Mouse (Mus musculus) intestine, postnatal 0 days (tissue): ENCODE measurements around the gene A930004D18Rik. TPM values are rescaled to one million over a fixed set of nuclear protein-coding genes. Genes with fewer than 3 reads are reported as not detected.
A peak's percentile ranks its signal among the peaks of the same experiment; 100 is the strongest.

Experiments
- ATAC-seq: fragments of 200-750 bp; cut with Nextera tagmentation; 2 replicates; pipeline ENCODE4 v1.8.0; 2017; ENCODE audit warnings: mild to moderate bottlenecking, moderate TSS enrichment, moderate library complexity
- H3K27ac ChIP-seq: fragments of 300-500 bp; sonication (generic); 2 replicates; pipeline ENCODE4 v1.5.1; 2014; ENCODE audit warnings: mild to moderate bottlenecking, low read depth, low read length, moderate library complexity
- H3K27me3 ChIP-seq: fragments of 300-500 bp; sonication (generic); replicated peaks from 2 replicates; pipeline ENCODE4 v1.6.1; 2014; ENCODE audit warnings: low read length, mixed read lengths; ENCODE audit not compliant: control insufficient read depth, insufficient read depth
- H3K36me3 ChIP-seq: fragments of 300-500 bp; sonication (generic); 2 replicates; pipeline ENCODE4 v1.6.1; 2014; ENCODE audit warnings: mild to moderate bottlenecking, moderate library complexity; ENCODE audit not compliant: control insufficient read depth, insufficient read depth
- H3K4me1 ChIP-seq: fragments of 300-500 bp; sonication (generic); replicated peaks from 2 replicates; pipeline ENCODE4 v1.6.1; 2014; ENCODE audit warnings: antibody characterized with exemption, low read length, mixed read lengths; ENCODE audit not compliant: control insufficient read depth, insufficient read depth
- H3K4me2 ChIP-seq: fragments of 300-500 bp; sonication (generic); replicated peaks from 2 replicates; pipeline ENCODE4 v1.6.1; 2014; ENCODE audit warnings: low read depth, mild to moderate bottlenecking, moderate library complexity
- H3K4me3 ChIP-seq: fragments of 300-500 bp; sonication (generic); 2 replicates; pipeline ENCODE4 v1.5.1; 2014; ENCODE audit warnings: low read depth, low read length
- H3K9ac ChIP-seq: fragments of 300-500 bp; sonication (generic); 2 replicates; pipeline ENCODE4 v1.6.1; 2014; ENCODE audit warnings: mild to moderate bottlenecking, low read depth, low read length
- H3K9me3 ChIP-seq: fragments of 300-500 bp; sonication (generic); 2 replicates; pipeline ENCODE4 v1.6.1; 2016; ENCODE audit warnings: mixed run types; ENCODE audit not compliant: control insufficient read depth
- CTCF ChIP-seq: sonication (generic); IDR thresholded peaks from 2 replicates; pipeline ENCODE4 v1.5.1; 2016; ENCODE audit warnings: low read depth, mild to moderate bottlenecking, control low read depth, antibody characterized with exemption, moderate library complexity
- WGBS: fragments of 180-500 bp; shearing (Covaris S2); extraction: QIAGEN DNeasy Blood & Tissue Kit; methylation state at CpG from one replicate; pipeline ENCODE4 v1.1.7; 2014; 5-methylcytosine and 5-hydroxymethylcytosine counted together
- polyA plus RNA-seq: library from polyadenylated mRNA; unstranded; fragments of >200 nt; fragmentation: Nextera tagmentation; extraction: Ambion mirVana; gene quantifications from 2 replicates; pipeline ENCODE4 v1.2.1, GENCODE M21; 2015

A930004D18Rik gene
- polyA plus RNA-seq, 1 experiment from 2014 or later, result 6.3 TPM

DNA sequence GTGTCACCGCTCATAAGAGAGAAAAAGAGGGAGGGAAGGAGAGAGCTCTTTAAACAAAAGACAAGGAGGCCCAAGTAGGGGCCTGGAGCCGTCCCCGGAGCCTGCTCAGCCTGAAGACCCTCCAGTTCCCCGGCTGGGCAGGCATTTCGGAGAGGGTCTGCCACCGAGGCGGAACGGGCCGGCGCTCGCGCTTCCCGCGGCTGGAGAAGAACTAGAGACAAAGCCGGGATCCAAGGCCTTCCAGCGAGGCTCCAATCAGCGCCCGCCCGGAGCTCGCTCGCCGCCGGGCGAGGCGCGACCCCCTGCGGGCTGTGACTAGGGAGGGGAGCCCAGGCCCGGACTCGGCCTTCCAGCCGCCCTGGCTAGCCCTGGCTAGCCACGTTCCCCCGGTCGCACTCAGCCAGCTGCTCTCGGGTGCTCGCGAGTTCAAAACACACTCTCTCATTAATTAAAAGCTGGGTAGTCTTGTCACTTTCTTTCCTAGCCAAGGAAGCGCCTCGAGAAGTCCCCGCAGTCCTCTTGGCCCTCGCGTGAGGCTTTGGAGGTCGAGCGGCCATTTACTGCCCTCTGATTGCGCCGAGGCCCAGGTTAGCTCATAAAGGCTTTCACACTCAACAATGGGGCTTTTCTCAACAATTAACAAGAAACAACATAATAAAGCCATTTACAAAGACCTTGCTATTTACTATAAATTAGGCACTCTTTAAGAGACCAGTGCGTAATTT lies 2.2 kb upstream of the A930004D18Rik start:
- no peak for ATAC-seq
- Histone ChIP-seq H3K4me2 (peak overlapping the region; percentile 66), H3K4me1 (peaks cover 6% of the 10 kb centered on the region; the same call in 1 of the 2 replicates), H3K4me3 (peak overlapping the region; percentile 25), H3K9ac (peak overlapping the region; percentile 42; the same call in 1 of the 2 replicates), H3K27ac (no peak overlapping the region), H3K36me3 (no peaks in the 10 kb centered on the region), H3K27me3 (no peaks in the 10 kb centered on the region), H3K9me3 (no peaks in the 10 kb centered on the region)
- WGBS, result 21% methylated on average over 46 of the region's 46 CpGs
- no peak for TF ChIP-seq CTCF

- H3K9me3 ChIP-seq, result no peaks in the 10 kb centered on the region
- H3K36me3 ChIP-seq, result no peaks in the 10 kb centered on the region
- peaks cover 6% of the 10 kb centered on the region; the same call in 1 of the 2 replicates for H3K4me1 ChIP-seq
- no peak for TF ChIP-seq CTCF
- no peak overlapping the region for H3K9ac ChIP-seq
- no peak for ATAC-seq
- H3K4me2 ChIP-seq, result no peak overlapping the region; the same call in 1 of the 2 replicates
- no peaks in the 10 kb centered on the region for H3K27me3 ChIP-seq
- WGBS, result 82% methylated on average over 10 of the region's 10 CpGs
- no peak overlapping the region for H3K27ac ChIP-seq
- no peak overlapping the region for H3K4me3 ChIP-seq
Observed at GRCm38 (mm10) chr2:18038895-18039371, 1.4 kb upstream of the A930004D18Rik start.

GRCm38 (mm10) chr2:18038141-18038752 lies 710 bp upstream of the A930004D18Rik start:
- Histone ChIP-seq H3K27ac (no peak overlapping the region), H3K36me3 (no peaks in the 10 kb centered on the region), H3K9me3 (no peaks in the 10 kb centered on the region), H3K4me1 (peaks cover 6% of the 10 kb centered on the region; the same call in 1 of the 2 replicates), H3K27me3 (no peaks in the 10 kb centered on the region), H3K9ac (no peak overlapping the region), H3K4me3 (no peak overlapping the region), H3K4me2 (no peak overlapping the region)
- ATAC-seq, result no peak
- TF ChIP-seq CTCF, result no peak
- 80% methylated on average over 3 of the region's 3 CpGs for WGBS

DNA sequence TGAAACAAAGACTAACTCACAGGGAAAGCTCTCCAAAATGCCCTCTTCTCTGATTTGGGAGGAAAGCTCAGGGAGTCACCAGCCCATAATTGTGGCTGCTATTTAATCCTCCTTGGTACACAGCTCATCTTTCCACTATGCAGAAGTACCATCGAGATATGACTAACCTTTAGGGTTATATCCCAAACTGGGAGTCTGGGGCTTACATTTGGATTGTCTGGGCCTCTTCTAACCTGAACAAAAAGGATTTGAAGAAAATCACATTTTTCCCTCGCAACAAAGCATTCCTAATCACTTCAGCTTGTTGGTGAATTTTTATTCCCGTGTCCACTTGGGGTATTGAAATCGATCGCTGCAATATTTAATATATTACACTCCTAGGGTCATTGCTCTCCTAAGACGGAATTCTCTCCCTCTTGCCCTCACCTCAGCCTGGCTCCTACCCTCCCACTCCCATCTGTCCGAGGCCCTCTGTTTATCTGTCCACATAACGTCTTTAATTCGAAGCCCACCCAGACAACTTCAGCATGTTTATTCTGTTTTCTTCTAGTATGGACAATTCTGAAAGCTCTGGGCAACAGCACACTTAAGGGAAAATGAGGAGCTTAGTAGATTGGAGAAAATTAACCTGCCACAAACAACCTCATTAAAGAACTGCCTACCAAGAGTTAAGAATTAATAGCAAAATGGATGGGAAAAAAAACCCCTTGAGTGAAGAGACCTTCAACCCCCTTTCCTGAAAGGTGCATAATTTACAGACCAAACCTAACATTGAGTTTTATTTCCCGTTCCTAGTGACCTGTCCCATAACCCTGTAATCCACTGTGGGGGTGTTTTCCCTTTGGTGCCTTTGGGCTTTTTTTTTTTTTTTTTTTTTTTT lies 2.9 kb downstream of the A930004D18Rik start:
- no peak overlapping the region for H3K4me2 ChIP-seq
- H3K4me1 ChIP-seq, result peaks cover 12% of the 10 kb centered on the region
- no peak for ATAC-seq
- 88% methylated on average over 10 of the region's 10 CpGs for WGBS
- no peaks in the 10 kb centered on the region for H3K9me3 ChIP-seq
- no peak for TF ChIP-seq CTCF
- H3K27ac ChIP-seq, result no peak overlapping the region
- no peaks in the 10 kb centered on the region for H3K36me3 ChIP-seq
- H3K27me3 ChIP-seq, result no peaks in the 10 kb centered on the region
- no peak overlapping the region for H3K9ac ChIP-seq
- no peak overlapping the region for H3K4me3 ChIP-seq

- no peak for TF ChIP-seq CTCF
- 84% methylated on average over 10 of the region's 10 CpGs for WGBS
- Histone ChIP-seq H3K27me3 (no peaks in the 10 kb centered on the region), H3K4me1 (peaks cover 11% of the 10 kb centered on the region), H3K9ac (no peak overlapping the region), H3K9me3 (no peaks in the 10 kb centered on the region), H3K4me2 (no peak overlapping the region), H3K27ac (no peak overlapping the region), H3K36me3 (no peaks in the 10 kb centered on the region), H3K4me3 (no peak overlapping the region)
- no peak for ATAC-seq
Observed at GRCm38 (mm10) chr2:18033166-18034108, 4.1 kb downstream of the A930004D18Rik start.
